Mouse (Mus musculus) thymus, adult 2 months (tissue): Measurements from ENCODE around the gene Rmnd1.

ENCODE experiments used
- CTCF ChIP-seq: fragments of 200-500 bp; IDR thresholded peaks from 2 replicates; pipeline ENCODE4 v1.5.1; 2012; ENCODE audit warnings: mild to moderate bottlenecking, control low read depth, low read length, moderate library complexity, borderline replicate concordance; ENCODE audit not compliant: control insufficient read depth, poor library complexity, insufficient read depth; ENCODE audit errors: extremely low read depth
- POLR2A ChIP-seq: fragments of 200-500 bp; IDR thresholded peaks from 2 replicates; pipeline ENCODE4 v1.6.1; 2012; ENCODE audit warnings: mild to moderate bottlenecking, low read length, control low read depth, moderate library complexity; ENCODE audit not compliant: control insufficient read depth, poor library complexity, insufficient read depth; ENCODE audit errors: extremely low read depth

DNA sequence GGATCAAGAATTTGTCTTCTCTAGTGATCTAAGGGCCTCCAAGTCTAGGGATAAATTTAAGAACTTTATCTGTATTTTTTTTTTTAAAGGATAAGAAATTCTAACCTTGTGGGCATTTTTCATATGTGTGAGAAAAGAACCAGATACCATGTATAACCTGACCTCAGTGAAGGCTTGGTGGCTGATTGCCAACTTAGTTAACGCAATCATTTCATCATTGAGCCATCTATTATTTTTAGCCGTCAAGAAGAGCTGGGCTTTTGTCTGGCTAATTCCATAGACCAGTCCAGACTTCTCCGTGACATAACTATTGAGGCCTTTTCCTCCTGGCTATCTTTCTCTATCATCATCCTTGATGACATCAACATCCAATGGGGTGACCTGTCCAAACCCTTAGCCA, 43.2 kb upstream of the Rmnd1 start:
- TF ChIP-seq CTCF (no peak), POLR2A (no peak)
